Mouse (Mus musculus): ENCODE measurements around the gene 4930595D18Rik. TPM values are rescaled to one million over a fixed set of nuclear protein-coding genes. Genes with fewer than 3 reads are reported as not detected.

4930595D18Rik gene
- polyA plus RNA-seq, 1 experiment from 2014 or later, result not detected

- no peaks in the 10 kb centered on the region for H3K27me3 ChIP-seq
Measured at GRCm38 (mm10) chr12:111124601-111125260, 59.6 kb downstream of the 4930595D18Rik start.

GRCm38 (mm10) chr12:111122332-111122852, 61.9 kb downstream of the 4930595D18Rik start:
- no peak overlapping the region for H3K4me3 ChIP-seq
- no peak for ATAC-seq (ENCODE audit: low FRiP score, low read depth)
- H3K9ac ChIP-seq, result no peak overlapping the region
- no peak overlapping the region for H3K4me2 ChIP-seq (replicated peaks)
- peaks cover 50% of the 10 kb centered on the region for H3K36me3 ChIP-seq
- 0 out of 2 replicates have a peak, but pooled peaks cover 6% of the 10 kb centered on the region for H3K9me3 ChIP-seq
- no peak overlapping the region for H3K27ac ChIP-seq
- no peaks in the 10 kb centered on the region for H3K4me1 ChIP-seq
- no peaks in the 10 kb centered on the region for H3K27me3 ChIP-seq

More at GRCm38 (mm10) chr12:111124601-111125260, 59.6 kb downstream of the 4930595D18Rik start:
- Histone ChIP-seq H3K4me2 (replicated peaks) (no peak overlapping the region), H3K9me3 (0 out of 2 replicates have a peak, but pooled peaks cover 6% of the 10 kb centered on the region), H3K27ac (no peak overlapping the region), H3K36me3 (peaks cover 29% of the 10 kb centered on the region), H3K4me3 (no peak overlapping the region), H3K9ac (no peak overlapping the region), H3K4me1 (no peaks in the 10 kb centered on the region)
- no peak for ATAC-seq (ENCODE audit: low FRiP score, low read depth)
- 73% methylated on average over 14 of the region's 14 CpGs for WGBS

- Histone ChIP-seq H3K9me3 (0 out of 2 replicates have a peak, but pooled peaks cover 6% of the 10 kb centered on the region), H3K4me2 (replicated peaks) (no peak overlapping the region), H3K4me3 (no peak overlapping the region), H3K36me3 (peaks cover 60% of the 10 kb centered on the region), H3K9ac (no peak overlapping the region), H3K27me3 (no peaks in the 10 kb centered on the region), H3K27ac (no peak overlapping the region), H3K4me1 (no peaks in the 10 kb centered on the region)
- ATAC-seq (ENCODE audit: low FRiP score, low read depth), result no peak
- WGBS, result 90% methylated on average over 9 of the region's 9 CpGs
Measured at GRCm38 (mm10) chr12:111120976-111121645, 63.2 kb downstream of the 4930595D18Rik start.

GRCm38 (mm10) chr12:111119506-111120085, 64.7 kb downstream of the 4930595D18Rik start:
- Histone ChIP-seq H3K4me2 (replicated peaks) (no peak overlapping the region), H3K4me1 (no peaks in the 10 kb centered on the region), H3K27ac (no peak overlapping the region), H3K27me3 (no peaks in the 10 kb centered on the region), H3K9ac (no peak overlapping the region), H3K36me3 (peaks cover 72% of the 10 kb centered on the region), H3K9me3 (0 out of 2 replicates have a peak, but pooled peaks cover 6% of the 10 kb centered on the region), H3K4me3 (no peak overlapping the region)
- 93% methylated on average over 5 of the region's 5 CpGs for WGBS
- ATAC-seq (ENCODE audit: low FRiP score, low read depth), result no peak; the same call in 1 of the 2 replicates

GRCm38 (mm10) chr12:111114593-111114992, 69.7 kb downstream of the 4930595D18Rik start:
- no peaks in the 10 kb centered on the region for H3K9me3 ChIP-seq
- WGBS, result 90% methylated on average over 5 of the region's 5 CpGs
- no peak overlapping the region for H3K4me3 ChIP-seq
- ATAC-seq (ENCODE audit: low FRiP score, low read depth), result no peak
- H3K4me1 ChIP-seq, result no peaks in the 10 kb centered on the region
- no peak overlapping the region for H3K4me2 ChIP-seq (replicated peaks)
- no peak overlapping the region for H3K9ac ChIP-seq
- peaks cover 90% of the 10 kb centered on the region for H3K36me3 ChIP-seq
- H3K27me3 ChIP-seq, result no peaks in the 10 kb centered on the region
- no peak overlapping the region for H3K27ac ChIP-seq

- H3K9ac ChIP-seq, result no peak overlapping the region
- peaks cover 92% of the 10 kb centered on the region for H3K36me3 ChIP-seq
- H3K4me2 ChIP-seq (replicated peaks), result no peak overlapping the region
- no peak overlapping the region for H3K27ac ChIP-seq
- ATAC-seq (ENCODE audit: low FRiP score, low read depth), result no peak
- H3K27me3 ChIP-seq, result no peaks in the 10 kb centered on the region
- no peaks in the 10 kb centered on the region for H3K4me1 ChIP-seq
- no peak overlapping the region for H3K4me3 ChIP-seq
- WGBS, result 91% methylated on average over 8 of the region's 8 CpGs
- no peaks in the 10 kb centered on the region for H3K9me3 ChIP-seq
Measured at GRCm38 (mm10) chr12:111111176-111111575, 73.1 kb downstream of the 4930595D18Rik start.

Other genes starting within 250 kb of the 4930595D18Rik start
- gene Ankrd9, start 205.5 kb downstream of the 4930595D18Rik start, polyA plus RNA-seq (2015; fragmentation: Nextera tagmentation; extraction: Ambion mirVana), result 14.1 and 16.3 TPM in 2 replicates
- 11.1 and 11.6 TPM in 2 replicates for gene Rcor1, start 145.1 kb downstream of the 4930595D18Rik start, polyA plus RNA-seq (2015; fragmentation: Nextera tagmentation; extraction: Ambion mirVana)
- gene Traf3, start 18.1 kb downstream of the 4930595D18Rik start, polyA plus RNA-seq (2015; fragmentation: Nextera tagmentation; extraction: Ambion mirVana), result 10.5 and 11.2 TPM in 2 replicates
- gene Amn, start 86.6 kb upstream of the 4930595D18Rik start, polyA plus RNA-seq (2015; fragmentation: Nextera tagmentation; extraction: Ambion mirVana), result 0.60 and 1.1 TPM in 2 replicates
- 26.5 and 32.4 TPM in 2 replicates for gene Cdc42bpb, start 193.2 kb upstream of the 4930595D18Rik start, polyA plus RNA-seq (2015; fragmentation: Nextera tagmentation; extraction: Ambion mirVana)
- 9.5 and 13.8 TPM in 2 replicates for gene Lbhd2, start 222.3 kb upstream of the 4930595D18Rik start, polyA plus RNA-seq (2015; fragmentation: Nextera tagmentation; extraction: Ambion mirVana)
- 6.6 and 6.9 TPM in 2 replicates for gene Exoc3l4, start 232.5 kb upstream of the 4930595D18Rik start, polyA plus RNA-seq (2015; fragmentation: Nextera tagmentation; extraction: Ambion mirVana)